Mouse (Mus musculus): Measurements from ENCODE around the gene Fnip2. TPM values are rescaled to one million over a fixed set of nuclear protein-coding genes. Genes with fewer than 3 reads are reported as not detected.
A peak's percentile ranks its signal among the peaks of the same experiment; 100 is the strongest.
"Not testable (repeated sequence)": the region's sequence is repeated elsewhere in the genome, so short reads cannot be mapped to it uniquely, and the experiment has no call there.

Gene Fnip2
- total RNA-seq (2021), result 10 to 100 TPM; 21.6 to 23.1 TPM

GRCm38 (mm10) chr3:79567703-79568362 is at the start of gene Fnip2:
Gene Fnip2 (minus strand): TSS chr3:79567796.
- intact Hi-C loops (cut with DNase I), result loop anchor here (5.0 to 10.0 kb wide), 2 partner anchors 51 to 283 kb away; partner anchors contain the start of gene Rapgef2
- DNase-seq (ENCODE audit: extremely low spot score in 1 of 2, low spot score in 2 of 2), result peak; percentile 88 to 93

DNA sequence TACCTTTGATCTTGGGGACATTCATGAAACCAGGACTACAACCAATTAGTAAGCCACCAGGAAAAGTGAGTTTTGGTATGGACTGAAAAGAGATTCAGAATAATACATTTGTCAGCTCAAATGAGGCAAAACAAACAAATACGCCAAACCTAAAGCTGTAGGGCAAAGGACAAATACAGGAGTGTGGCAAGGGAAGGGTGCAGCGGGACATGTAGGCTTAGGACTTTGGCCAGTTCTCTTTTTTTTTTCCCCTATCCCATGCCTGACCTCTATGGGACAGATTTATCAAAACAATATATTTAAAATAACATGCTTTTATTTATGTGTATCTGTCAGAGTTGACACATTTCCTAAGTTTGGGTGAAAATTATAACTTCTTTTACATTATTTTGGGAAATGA is 42.3 kb upstream of the Fnip2 start:
- intact Hi-C loops (cut with DNase I), result no loop called here
- no peak for DNase-seq (ENCODE audit: extremely low spot score in 1 of 2, low spot score in 2 of 2)

DNA sequence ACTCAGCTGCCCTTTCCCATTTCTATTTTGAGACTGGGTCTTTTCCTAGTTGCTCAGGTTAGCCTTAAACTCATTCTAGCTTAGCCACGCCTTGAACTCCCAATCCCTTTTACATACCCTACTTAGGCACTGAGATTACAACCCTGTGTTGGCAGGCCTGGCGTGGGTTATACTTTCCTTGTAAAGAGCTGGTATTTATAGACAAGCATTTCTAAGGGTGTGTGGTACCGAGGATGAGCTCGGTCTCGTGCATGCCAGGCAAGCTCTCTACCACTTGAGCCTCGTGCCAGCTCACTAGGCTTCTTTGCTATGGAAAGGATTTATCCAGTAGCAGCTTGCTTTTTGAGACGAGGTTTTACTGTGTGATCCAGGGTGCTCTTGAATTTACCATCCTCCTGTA is 27.9 kb upstream of the Fnip2 start:
- intact Hi-C loops (cut with DNase I), result no loop called here

DNA sequence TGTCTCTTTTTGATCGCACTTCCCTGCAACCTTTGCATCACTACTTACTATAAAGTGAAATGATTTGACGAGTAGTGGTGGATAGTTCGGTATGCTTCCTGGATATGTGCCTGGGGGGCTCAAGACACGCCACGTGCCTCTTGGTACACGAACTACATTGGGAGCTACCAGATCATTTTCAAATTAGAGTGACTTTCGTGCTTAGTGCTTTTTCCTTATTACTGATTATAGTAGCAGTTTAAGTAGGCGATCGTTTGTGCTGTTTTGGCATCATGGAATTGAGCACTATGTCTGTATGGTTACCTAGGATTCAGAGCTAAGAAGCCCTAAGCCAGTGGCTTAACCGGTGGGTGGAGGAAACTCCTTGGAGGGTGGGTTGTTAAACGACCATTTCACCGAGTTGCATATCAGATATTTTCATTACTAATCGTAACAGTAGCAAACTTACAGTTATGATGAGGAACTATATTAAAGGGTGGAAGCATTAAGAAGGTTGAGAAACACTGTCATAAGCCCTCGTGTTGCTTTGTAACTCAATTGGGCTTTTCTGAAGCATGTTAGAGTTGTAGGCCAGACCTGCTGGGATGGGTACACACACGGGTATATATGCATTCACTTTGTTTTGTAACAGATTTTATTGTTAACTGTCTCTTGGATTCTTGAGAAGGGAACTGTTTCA is 24.3 kb upstream of the Fnip2 start:
- intact Hi-C loops (cut with DNase I), result loop anchor here (5.0 kb wide), 1 partner anchor 635 kb away; no protein-coding TSS in a partner anchor
- DNase-seq (ENCODE audit: extremely low spot score in 1 of 2, low spot score in 2 of 2), result no peak

More for the DNA sequence above, 27.9 kb upstream of the Fnip2 start:
- DNase-seq (ENCODE audit: extremely low spot score in 1 of 2, low spot score in 2 of 2), result no peak

DNA sequence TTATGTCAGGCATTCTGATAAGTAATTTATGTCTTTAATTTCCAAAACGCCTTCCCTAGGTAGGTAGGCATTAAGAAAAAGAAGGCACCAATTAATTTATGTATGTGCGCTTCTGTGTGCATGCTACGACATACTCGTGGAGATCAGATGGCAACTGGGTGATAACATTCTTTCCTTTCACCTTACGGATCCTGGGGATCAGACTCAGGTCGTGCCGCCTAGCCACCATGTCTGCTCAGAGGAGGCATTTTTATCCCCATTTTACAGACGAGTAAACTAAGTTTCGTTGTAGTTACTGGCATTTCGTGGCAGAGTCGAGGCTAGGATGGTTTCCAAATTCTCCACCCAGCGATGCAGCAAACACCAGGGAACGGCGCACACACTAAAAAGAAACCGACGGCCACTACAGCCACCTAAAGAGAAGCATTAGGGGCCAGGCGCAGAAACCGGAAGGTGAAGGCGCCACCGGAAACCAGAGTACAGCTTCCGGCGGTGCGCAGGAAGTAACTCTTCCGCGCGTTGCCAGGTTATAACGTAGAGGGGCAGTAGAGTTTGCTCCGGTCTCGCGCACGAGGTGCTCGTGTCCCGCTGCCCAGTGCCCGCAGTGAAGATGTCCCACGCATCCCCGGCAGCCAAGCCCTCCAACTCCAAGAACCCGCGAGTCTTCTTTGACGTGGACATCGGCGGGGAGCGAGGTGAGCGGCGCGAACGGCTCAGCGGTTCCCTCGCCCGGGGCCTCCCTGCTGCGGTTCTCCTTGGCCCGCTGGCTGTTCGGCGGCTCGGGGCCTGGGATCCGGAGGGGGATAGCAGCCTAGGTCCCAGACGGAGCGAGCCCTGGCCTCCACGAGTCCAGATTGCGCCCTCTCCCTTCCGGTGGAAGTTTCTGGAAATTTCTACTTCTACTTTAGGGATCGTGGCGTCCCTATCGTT is 23.5 kb upstream of the Fnip2 start, which contains the start of gene Ppid:
TSS of gene Ppid (plus strand) at position 480 of the 930 bp plus-strand sequence.
- intact Hi-C loops (cut with DNase I), result loop anchor here (5.0 kb wide), 1 partner anchor 634 kb away; no protein-coding TSS in a partner anchor
- DNase-seq (ENCODE audit: extremely low spot score in 1 of 2, low spot score in 2 of 2), result peak; percentile 71 to 87

GRCm38 (mm10) chr3:79589671-79590070 is 22.1 kb upstream of the Fnip2 start:
- intact Hi-C loops (cut with DNase I), result loop anchor here (5.0 kb wide), 3 partner anchors 87 to 632 kb away; no protein-coding TSS in a partner anchor
- DNase-seq (ENCODE audit: extremely low spot score in 1 of 2, low spot score in 2 of 2), result no peak

DNA sequence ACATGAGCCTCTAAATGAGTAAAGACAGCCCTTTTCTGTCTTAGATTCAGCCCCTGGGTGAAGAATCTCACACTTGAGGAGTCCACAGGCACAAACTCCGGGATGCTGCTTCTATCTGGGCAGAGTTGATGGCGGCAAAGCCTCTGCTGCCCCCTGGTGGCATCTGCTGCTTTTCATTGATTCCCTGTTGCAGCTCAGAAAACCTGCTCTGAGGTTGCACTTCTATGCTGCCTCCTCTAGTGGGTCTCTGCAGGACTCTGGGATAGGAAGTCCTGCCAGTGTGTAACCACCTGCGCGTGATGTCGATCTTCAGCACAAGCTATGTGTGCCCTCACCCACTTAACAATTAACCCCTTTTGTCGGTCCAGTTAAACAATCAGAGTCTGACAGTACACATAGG is 19.2 kb upstream of the Fnip2 start:
- intact Hi-C loops (cut with DNase I), result loop anchor here (2.0 to 5.0 kb wide), 3 partner anchors 85 to 382 kb away; no protein-coding TSS in a partner anchor
- peak; percentile 89 to 91 for DNase-seq (ENCODE audit: extremely low spot score in 1 of 2, low spot score in 2 of 2)

- intact Hi-C loops (cut with DNase I), result no loop called here
- DNase-seq (ENCODE audit: extremely low spot score in 1 of 2, low spot score in 2 of 2), result no peak
Measured at GRCm38 (mm10) chr3:79579891-79580575, 12.4 kb upstream of the Fnip2 start.

DNA sequence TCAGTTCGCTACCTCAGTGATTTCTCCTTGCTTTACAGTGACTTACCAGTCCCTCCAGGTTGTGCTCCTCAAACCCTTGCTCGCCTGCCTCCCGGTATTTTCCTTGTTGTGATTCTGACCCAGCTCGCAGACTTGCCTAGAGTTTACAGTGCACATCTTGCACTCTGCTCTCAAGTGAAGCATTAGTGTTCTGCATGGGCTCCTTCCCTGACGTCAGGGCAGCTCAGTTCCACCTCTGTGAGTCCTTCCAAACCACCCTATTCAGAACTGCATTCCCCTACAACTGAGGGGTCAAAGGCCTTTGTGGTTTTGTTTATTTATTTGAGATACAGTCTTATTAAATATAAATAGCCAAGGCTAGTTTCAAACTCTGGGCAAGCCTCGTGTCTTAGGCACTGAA is 10.6 kb upstream of the Fnip2 start:
- no peak for DNase-seq (ENCODE audit: extremely low spot score in 1 of 2, low spot score in 2 of 2)
- intact Hi-C loops (cut with DNase I), result no loop called here

- DNase-seq (ENCODE audit: extremely low spot score in 1 of 2, low spot score in 2 of 2), result no peak
- intact Hi-C loops (cut with DNase I), result no loop called here
Measured at GRCm38 (mm10) chr3:79577606-79578005, 10.0 kb upstream of the Fnip2 start.

GRCm38 (mm10) chr3:79576865-79577264 is 9.3 kb upstream of the Fnip2 start:
- no peak for DNase-seq (ENCODE audit: extremely low spot score in 1 of 2, low spot score in 2 of 2)
- intact Hi-C loops (cut with DNase I), result no loop called here

DNA sequence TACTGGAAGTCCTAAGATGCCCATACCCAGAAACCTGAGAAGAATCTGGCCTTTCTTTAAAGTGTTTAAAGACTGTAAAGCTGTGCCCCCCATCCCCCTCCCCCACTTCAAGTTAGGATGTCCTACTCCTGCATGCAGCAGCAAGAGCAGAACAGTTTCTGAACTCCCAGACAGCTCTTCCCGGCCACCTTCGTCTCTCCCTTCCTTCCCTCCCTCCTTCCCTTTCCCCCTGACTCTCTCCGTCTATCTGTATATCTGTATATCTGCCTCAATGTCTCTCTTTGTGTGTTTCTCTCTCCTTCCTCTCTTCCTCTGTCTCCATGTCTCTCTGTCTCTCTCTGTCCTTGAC is 8.8 kb upstream of the Fnip2 start:
- DNase-seq (ENCODE audit: extremely low spot score in 1 of 2, low spot score in 2 of 2), result no peak
- intact Hi-C loops (cut with DNase I), result no loop called here

DNA sequence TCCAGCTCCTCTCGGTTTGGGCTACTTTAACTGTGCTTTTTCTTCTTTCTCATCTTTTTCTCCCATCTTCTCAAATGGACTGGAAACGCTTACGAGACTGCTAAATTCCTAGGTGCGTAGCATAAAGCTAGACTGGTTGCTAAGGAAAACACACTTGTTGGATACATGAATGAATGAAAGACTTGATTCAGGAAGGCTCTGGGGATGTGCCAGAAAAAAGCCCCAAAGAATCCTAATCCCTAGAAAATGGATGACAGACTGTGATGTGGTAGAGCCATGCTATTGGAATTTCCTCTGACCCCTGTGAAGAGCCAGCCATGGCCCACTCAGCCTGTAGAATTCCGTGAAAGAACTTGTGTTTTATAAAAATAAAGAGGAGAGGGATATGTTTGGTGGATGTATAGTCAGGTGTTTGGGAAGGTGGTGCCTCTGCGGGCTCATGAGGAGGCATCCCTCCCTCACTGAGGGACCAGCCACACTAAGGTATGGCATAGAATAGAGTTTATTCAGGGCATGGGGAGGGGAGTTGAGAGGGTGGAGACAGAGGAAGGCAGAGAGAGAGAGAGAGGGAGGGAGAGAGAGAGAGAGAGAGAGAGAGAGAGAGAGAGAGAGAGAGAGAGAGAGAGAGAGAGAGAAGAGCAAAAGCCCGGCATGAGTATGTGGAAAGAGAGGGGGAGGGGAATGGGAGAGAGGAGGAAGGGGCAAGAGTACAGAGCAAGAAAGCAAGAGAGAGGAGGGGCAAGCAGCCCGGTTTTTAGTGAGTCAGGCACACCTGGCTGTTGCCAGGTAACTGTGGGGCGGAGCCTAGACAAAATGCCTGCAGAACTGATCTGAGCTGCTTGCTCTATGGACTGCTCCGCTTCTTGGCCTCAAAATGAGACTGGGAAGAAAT is 8.2 kb upstream of the Fnip2 start:
- no peak for DNase-seq (ENCODE audit: extremely low spot score in 1 of 2, low spot score in 2 of 2)
- intact Hi-C loops (cut with DNase I), result no loop called here

- DNase-seq (ENCODE audit: extremely low spot score in 1 of 2, low spot score in 2 of 2), result no peak
- intact Hi-C loops (cut with DNase I), result no loop called here
Measured at GRCm38 (mm10) chr3:79574336-79574735, 6.7 kb upstream of the Fnip2 start.

- DNase-seq (ENCODE audit: extremely low spot score in 1 of 2, low spot score in 2 of 2); intact Hi-C loops (cut with DNase I): not testable (repeated sequence)
Measured at GRCm38 (mm10) chr3:79573376-79573775, 5.8 kb upstream of the Fnip2 start.

- no peak for DNase-seq (ENCODE audit: extremely low spot score in 1 of 2, low spot score in 2 of 2)
- intact Hi-C loops (cut with DNase I), result no loop called here
Measured at GRCm38 (mm10) chr3:79572399-79572798, 4.8 kb upstream of the Fnip2 start.

GRCm38 (mm10) chr3:79569351-79569681 is 1.7 kb upstream of the Fnip2 start:
- intact Hi-C loops (cut with DNase I), result loop anchor here (5.0 to 10.0 kb wide), 2 partner anchors 52 to 285 kb away; partner anchors contain the start of gene Rapgef2
- DNase-seq (ENCODE audit: extremely low spot score in 1 of 2, low spot score in 2 of 2), result no peak
